Mouse (Mus musculus): ENCODE data around the gene Mrc2.

Gene Mrc2

DNA sequence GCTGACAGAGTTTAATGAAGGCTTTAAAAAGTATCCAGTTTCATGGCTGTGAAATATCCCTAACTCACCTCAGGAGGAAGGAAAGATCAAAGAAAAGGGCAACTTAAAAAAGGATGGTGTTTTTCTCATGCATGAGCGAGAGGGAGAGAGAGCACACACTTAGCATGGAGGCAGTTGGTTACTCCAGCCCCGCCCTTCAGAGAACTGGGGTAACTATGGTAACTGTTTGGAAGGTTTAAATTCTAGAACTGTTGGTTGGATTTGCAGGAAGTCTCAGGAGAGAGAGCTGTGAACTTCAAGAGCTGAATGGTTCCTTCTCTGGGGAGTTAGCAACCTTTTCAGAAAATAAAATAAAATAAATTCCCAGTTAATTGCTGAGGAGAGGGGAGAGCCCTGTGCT lies 96.2 kb downstream of the Mrc2 start:
- DNase-seq (ENCODE audit: low spot score in 2 of 2), result no peak

DNA sequence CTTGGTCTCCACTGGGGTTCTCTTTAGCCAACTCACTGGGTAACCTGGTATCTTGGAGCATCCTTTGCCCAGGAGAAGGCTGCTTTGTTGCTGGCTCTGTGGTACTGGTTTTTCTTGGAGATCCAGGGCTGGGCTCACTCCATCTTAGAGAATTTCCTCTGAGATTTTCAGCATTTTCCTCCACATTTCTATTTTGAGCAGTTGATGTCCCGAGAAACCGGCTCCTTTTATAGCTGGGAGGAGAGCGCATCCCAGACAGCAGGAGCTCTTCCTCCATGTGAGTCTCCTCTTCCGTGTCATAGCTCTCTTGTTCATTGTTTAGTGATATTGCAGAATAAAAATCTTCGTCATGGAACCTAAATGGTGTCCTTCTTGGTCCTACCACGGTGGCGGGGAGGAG lies 97.8 kb downstream of the Mrc2 start:
- no peak for DNase-seq (ENCODE audit: low spot score in 2 of 2)
